Mouse (Mus musculus): ENCODE measurements around the gene Cnot8.

GRCm38 (mm10) chr11:58120655-58121054, 16.7 kb downstream of the Cnot8 start:
- TF ChIP-seq CTCF (IDR thresholded peaks at IDR 0.05; ENCODE audit: borderline replicate concordance, extremely low read depth, insufficient read depth, insufficient read length): no peak
- no peak for TF ChIP-seq POLR2A (IDR thresholded peaks at IDR 0.05; ENCODE audit: borderline replicate concordance, extremely low read depth, insufficient read depth, insufficient read length, poor library complexity, severe bottlenecking)
